Mouse (Mus musculus) heart, embryonic 13.5 days (tissue): ENCODE measurements around the gene Myt1l. TPM values are rescaled to one million over a fixed set of nuclear protein-coding genes. Genes with fewer than 3 reads are reported as not detected.

Source experiments
- ATAC-seq: fragments of 200-750 bp; cut with Nextera tagmentation; 2 replicates; pipeline ENCODE4 v1.8.0; 2017; ENCODE audit warnings: moderate TSS enrichment; ENCODE audit not compliant: insufficient number of reproducible peaks, low FRiP score, low TSS enrichment; ENCODE audit errors: extremely low read depth
- H3K27ac ChIP-seq: fragments of 300-500 bp; sonication (generic); replicated peaks from 2 replicates; pipeline ENCODE4 v1.5.1; 2015; ENCODE audit warnings: moderate library complexity, mild to moderate bottlenecking, inconsistent platforms
- H3K27me3 ChIP-seq: fragments of 300-500 bp; sonication (generic); replicated peaks from 2 replicates; pipeline ENCODE4 v1.6.1; 2015; ENCODE audit warnings: mild to moderate bottlenecking, inconsistent platforms
- H3K36me3 ChIP-seq: fragments of 300-500 bp; sonication (generic); 2 replicates; pipeline ENCODE4 v1.6.1; 2015; ENCODE audit warnings: mild to moderate bottlenecking, inconsistent platforms
- H3K4me1 ChIP-seq: fragments of 300-500 bp; sonication (generic); 2 replicates; pipeline ENCODE4 v1.6.1; 2015; ENCODE audit warnings: inconsistent platforms
- H3K4me2 ChIP-seq: fragments of 300-500 bp; sonication (generic); 2 replicates; pipeline ENCODE4 v1.6.1; 2015; ENCODE audit warnings: inconsistent platforms, mild to moderate bottlenecking, moderate library complexity
- H3K4me3 ChIP-seq: fragments of 300-500 bp; sonication (generic); 2 replicates; pipeline ENCODE4 v1.5.1; 2015; ENCODE audit warnings: moderate library complexity, mild to moderate bottlenecking, inconsistent platforms
- H3K9ac ChIP-seq: fragments of 300-500 bp; sonication (generic); 2 replicates; pipeline ENCODE4 v1.6.1; 2015; ENCODE audit warnings: inconsistent platforms, mild to moderate bottlenecking, moderate library complexity
- H3K9me3 ChIP-seq: fragments of 300-500 bp; sonication (generic); 2 replicates; pipeline ENCODE4 v1.6.1; 2016; ENCODE audit warnings: inconsistent platforms
- WGBS: fragments of 180-500 bp; shearing (Covaris S2); methylation state at CpG from one replicate; pipeline ENCODE4 v1.1.7; 2015; ENCODE audit warnings: mixed read lengths; 5-methylcytosine and 5-hydroxymethylcytosine counted together
- polyA plus RNA-seq: library from polyadenylated mRNA; unstranded; fragments of >200 nt; fragmentation: Nextera tagmentation; extraction: Ambion mirVana; gene quantifications from 2 replicates; pipeline ENCODE4 v1.2.1, GENCODE M21; 2015

Myt1l gene
- polyA plus RNA-seq, 1 experiment from 2014 or later: 0.25 TPM

GRCm38 (mm10) chr12:29698976-29699375, 170.8 kb downstream of the Myt1l start:
- Histone ChIP-seq H3K9me3 (no peaks in the 10 kb centered on the region), H3K27ac (no peak overlapping the region), H3K9ac (0 out of 2 replicates have a peak overlapping the region, but pooled peaks have one; percentile 24), H3K36me3 (no peaks in the 10 kb centered on the region), H3K27me3 (no peaks in the 10 kb centered on the region), H3K4me2 (peak overlapping the region; percentile 22; the same call in 1 of the 2 replicates), H3K4me3 (no peak overlapping the region), H3K4me1 (peaks cover 68% of the 10 kb centered on the region)
- 28% methylated on average over 10 of the region's 10 CpGs for WGBS
- ATAC-seq: no peak

DNA sequence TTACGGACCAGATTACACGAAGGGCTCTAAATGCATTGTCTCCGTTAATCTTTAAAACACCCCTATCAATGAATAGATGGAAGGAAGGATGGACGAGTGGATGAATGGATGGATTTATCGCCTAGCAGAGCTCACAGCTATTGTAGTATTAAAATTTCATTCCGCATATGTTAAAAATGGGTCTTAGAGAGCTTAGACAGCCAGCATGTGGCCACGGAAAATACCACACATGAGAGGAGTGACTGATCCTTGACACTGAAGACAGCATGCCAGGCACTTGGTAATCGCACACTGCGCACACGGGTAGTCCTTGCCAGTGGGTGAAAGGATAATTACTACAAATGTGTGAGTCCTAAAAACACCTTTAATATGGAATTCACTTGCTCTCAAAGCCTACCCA, 171.2 kb downstream of the Myt1l start:
- H3K27me3 ChIP-seq: no peaks in the 10 kb centered on the region
- 70% methylated on average over 10 of the region's 10 CpGs for WGBS
- H3K9me3 ChIP-seq: no peaks in the 10 kb centered on the region
- H3K36me3 ChIP-seq: no peaks in the 10 kb centered on the region
- peak overlapping the region; percentile 22; the same call in 1 of the 2 replicates for H3K4me2 ChIP-seq
- no peak overlapping the region for H3K9ac ChIP-seq
- no peak overlapping the region for H3K4me3 ChIP-seq
- no peak for ATAC-seq
- no peak overlapping the region for H3K27ac ChIP-seq
- H3K4me1 ChIP-seq: peaks cover 66% of the 10 kb centered on the region

GRCm38 (mm10) chr12:29700026-29700425, 171.8 kb downstream of the Myt1l start:
- H3K9ac ChIP-seq: no peak overlapping the region
- H3K9me3 ChIP-seq: no peaks in the 10 kb centered on the region
- H3K4me1 ChIP-seq: peaks cover 59% of the 10 kb centered on the region
- H3K4me3 ChIP-seq: no peak overlapping the region
- WGBS: 82% methylated on average over 3 of the region's 3 CpGs
- no peak for ATAC-seq
- H3K27me3 ChIP-seq: no peaks in the 10 kb centered on the region
- H3K36me3 ChIP-seq: no peaks in the 10 kb centered on the region
- H3K4me2 ChIP-seq: no peak overlapping the region
- H3K27ac ChIP-seq: no peak overlapping the region

GRCm38 (mm10) chr12:29701076-29701475, 172.9 kb downstream of the Myt1l start:
- H3K4me1 ChIP-seq: peaks cover 49% of the 10 kb centered on the region
- no peak overlapping the region for H3K4me2 ChIP-seq
- H3K9ac ChIP-seq: no peak overlapping the region
- H3K9me3 ChIP-seq: no peaks in the 10 kb centered on the region
- no peaks in the 10 kb centered on the region for H3K36me3 ChIP-seq
- no peaks in the 10 kb centered on the region for H3K27me3 ChIP-seq
- no peak overlapping the region for H3K27ac ChIP-seq
- ATAC-seq: no peak
- no peak overlapping the region for H3K4me3 ChIP-seq
- WGBS: 50% methylated on average over 4 of the region's 4 CpGs

DNA sequence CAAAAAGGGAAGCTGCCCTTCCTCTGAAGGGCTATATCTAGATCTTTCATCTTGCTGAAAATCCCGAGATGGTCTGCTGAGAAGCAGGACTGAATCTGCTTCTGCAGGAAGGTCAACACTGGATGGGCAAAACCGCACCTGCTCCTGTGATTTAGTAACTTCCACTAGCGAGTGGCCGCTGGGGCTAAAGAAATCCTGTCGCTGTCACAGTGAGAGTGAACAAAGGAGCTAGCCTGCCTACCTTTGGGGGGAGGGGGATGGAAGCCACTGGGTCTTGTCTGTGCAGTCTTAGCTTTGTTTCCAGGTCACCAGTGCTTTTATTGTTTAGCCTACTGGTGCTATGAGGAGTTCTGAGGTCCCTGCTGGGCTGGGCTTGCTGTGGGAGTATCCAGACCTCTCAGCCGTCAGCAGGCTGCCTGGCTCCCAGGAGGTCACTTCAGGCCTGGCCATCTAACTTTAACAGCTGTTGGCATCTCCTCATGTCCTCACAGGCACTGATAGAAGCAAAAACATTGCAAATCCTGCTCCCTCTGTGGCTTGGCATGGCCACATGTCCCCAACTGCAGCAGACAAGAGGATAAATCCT, 173.6 kb downstream of the Myt1l start:
- no peak for ATAC-seq
- H3K4me3 ChIP-seq: no peak overlapping the region
- H3K4me2 ChIP-seq: no peak overlapping the region
- no peaks in the 10 kb centered on the region for H3K36me3 ChIP-seq
- no peaks in the 10 kb centered on the region for H3K9me3 ChIP-seq
- no peak overlapping the region for H3K9ac ChIP-seq
- H3K27me3 ChIP-seq: no peaks in the 10 kb centered on the region
- H3K4me1 ChIP-seq: peaks cover 43% of the 10 kb centered on the region
- 47% methylated on average over 6 of the region's 6 CpGs for WGBS
- no peak overlapping the region for H3K27ac ChIP-seq

GRCm38 (mm10) chr12:29702626-29703025, 174.4 kb downstream of the Myt1l start:
- Histone ChIP-seq H3K4me3 (no peak overlapping the region), H3K4me2 (no peak overlapping the region), H3K36me3 (no peaks in the 10 kb centered on the region), H3K9me3 (no peaks in the 10 kb centered on the region), H3K27ac (no peak overlapping the region), H3K9ac (no peak overlapping the region), H3K27me3 (no peaks in the 10 kb centered on the region), H3K4me1 (peaks cover 37% of the 10 kb centered on the region)
- no peak for ATAC-seq
- WGBS: 36% methylated on average over 4 of the region's 4 CpGs

GRCm38 (mm10) chr12:29703541-29703940, 175.4 kb downstream of the Myt1l start:
- H3K4me3 ChIP-seq: no peak overlapping the region
- peaks cover 36% of the 10 kb centered on the region for H3K4me1 ChIP-seq
- WGBS: 68% methylated on average over 8 of the region's 8 CpGs
- H3K9me3 ChIP-seq: no peaks in the 10 kb centered on the region
- no peak overlapping the region for H3K9ac ChIP-seq
- no peaks in the 10 kb centered on the region for H3K27me3 ChIP-seq
- no peak for ATAC-seq
- no peaks in the 10 kb centered on the region for H3K36me3 ChIP-seq
- H3K4me2 ChIP-seq: no peak overlapping the region
- H3K27ac ChIP-seq: no peak overlapping the region

GRCm38 (mm10) chr12:29707094-29707493, 178.9 kb downstream of the Myt1l start:
- Histone ChIP-seq H3K9ac (no peak overlapping the region), H3K36me3 (no peaks in the 10 kb centered on the region), H3K27ac (no peak overlapping the region), H3K4me2 (no peak overlapping the region), H3K4me3 (no peak overlapping the region), H3K27me3 (no peaks in the 10 kb centered on the region), H3K4me1 (peaks cover 19% of the 10 kb centered on the region), H3K9me3 (no peaks in the 10 kb centered on the region)
- WGBS: 77% methylated on average over 3 of the region's 3 CpGs
- no peak for ATAC-seq

- Histone ChIP-seq H3K4me1 (peaks cover 9% of the 10 kb centered on the region), H3K4me3 (no peak overlapping the region), H3K9ac (no peak overlapping the region), H3K27ac (no peak overlapping the region), H3K4me2 (no peak overlapping the region), H3K9me3 (no peaks in the 10 kb centered on the region), H3K36me3 (no peaks in the 10 kb centered on the region), H3K27me3 (no peaks in the 10 kb centered on the region)
- ATAC-seq: no peak
- 27% methylated on average over 3 of the region's 3 CpGs for WGBS
Measured at GRCm38 (mm10) chr12:29708166-29708565, 180.0 kb downstream of the Myt1l start.

GRCm38 (mm10) chr12:29712795-29713721, 184.9 kb downstream of the Myt1l start:
- Histone ChIP-seq H3K27me3 (no peaks in the 10 kb centered on the region), H3K9ac (no peak overlapping the region), H3K4me2 (no peak overlapping the region), H3K9me3 (no peaks in the 10 kb centered on the region), H3K27ac (no peak overlapping the region), H3K36me3 (no peaks in the 10 kb centered on the region), H3K4me1 (peaks cover 5% of the 10 kb centered on the region), H3K4me3 (no peak overlapping the region)
- no peak for ATAC-seq
- WGBS: 81% methylated on average over 15 of the region's 15 CpGs

GRCm38 (mm10) chr12:29723722-29724338, 195.6 kb downstream of the Myt1l start:
- H3K9me3 ChIP-seq: no peaks in the 10 kb centered on the region
- no peak for ATAC-seq
- no peaks in the 10 kb centered on the region for H3K27me3 ChIP-seq
- H3K36me3 ChIP-seq: no peaks in the 10 kb centered on the region
- no peak overlapping the region for H3K27ac ChIP-seq
- H3K9ac ChIP-seq: no peak overlapping the region
- no peaks in the 10 kb centered on the region for H3K4me1 ChIP-seq
- H3K4me2 ChIP-seq: no peak overlapping the region
- H3K4me3 ChIP-seq: no peak overlapping the region
- WGBS: 77% methylated on average over 17 of the region's 17 CpGs
